Mouse (Mus musculus) brain, embryonic 14.5 days (tissue): ENCODE measurements around the gene Msi2. TPM values are rescaled to one million over a fixed set of nuclear protein-coding genes. Genes with fewer than 3 reads are reported as not detected.

ENCODE experiments used
- DNase-seq: peaks from one replicate; pipeline ENCODE4 v3.0.0-alpha.2; 2011; ENCODE audit warnings: low read depth
- CTCF ChIP-seq: fragments of 200-500 bp; IDR thresholded peaks from 2 replicates; pipeline ENCODE4 v1.5.1; 2012; ENCODE audit warnings: inconsistent platforms, mild to moderate bottlenecking, moderate library complexity, borderline replicate concordance; ENCODE audit not compliant: insufficient read depth, insufficient read length; ENCODE audit errors: extremely low read depth
- POLR2A ChIP-seq: fragments of 200-500 bp; IDR thresholded peaks from 2 replicates; pipeline ENCODE4 v1.6.1; 2012; ENCODE audit warnings: mild to moderate bottlenecking, inconsistent platforms, borderline replicate concordance; ENCODE audit not compliant: poor library complexity, insufficient read depth, insufficient read length, severe bottlenecking; ENCODE audit errors: extremely low read depth
- polyA plus RNA-seq: library from polyadenylated mRNA; depleted of rRNA; stranded (reverse); fragments of >200 nt; gene quantifications from 2 replicates; pipeline ENCODE4 v1.2.3, GENCODE M21; 2012

The Msi2 gene
- polyA plus RNA-seq, 1 experiment, result 90.4 TPM

DNA sequence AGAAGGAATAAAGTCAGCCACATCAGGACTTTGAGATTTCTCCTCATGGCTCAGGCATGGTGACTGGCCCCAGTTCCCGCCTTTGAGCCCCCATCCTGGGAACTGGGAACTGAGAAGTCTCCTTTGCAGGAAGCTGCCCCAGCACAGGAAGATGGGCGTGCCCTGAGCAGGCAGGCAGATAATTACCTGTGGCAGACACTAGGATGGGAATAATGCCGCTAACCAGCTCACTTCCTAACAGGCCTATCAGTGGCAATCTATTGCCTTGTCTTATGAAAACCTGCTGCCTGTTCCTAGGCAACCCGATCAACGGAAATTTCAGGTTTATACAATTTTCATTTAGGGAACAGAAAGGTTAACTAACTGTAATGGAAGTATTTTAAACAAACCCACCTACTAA lies 319.3 kb downstream of the Msi2 start:
- DNase-seq, result no peak
- TF ChIP-seq CTCF (no peak), POLR2A (no peak)

GRCm38 (mm10) chr11:88395076-88395990 lies 323.0 kb downstream of the Msi2 start:
- DNase-seq, result no peak
- TF ChIP-seq POLR2A, result no peak

GRCm38 (mm10) chr11:88394341-88395075 lies 323.8 kb downstream of the Msi2 start:
- no peak for TF ChIP-seq CTCF
- DNase-seq, result peak; percentile 61

- TF ChIP-seq POLR2A (no peak), CTCF (no peak)
- DNase-seq, result peak; percentile 87
These were observed 325.6 kb downstream of the Msi2 start for GRCm38 (mm10) chr11:88392715-88393114.

GRCm38 (mm10) chr11:88391181-88391814 lies 327.0 kb downstream of the Msi2 start:
- no peak; the same call in 1 of the 2 replicates for TF ChIP-seq CTCF
- no peak for TF ChIP-seq POLR2A
- peak; percentile 67 for DNase-seq

DNA sequence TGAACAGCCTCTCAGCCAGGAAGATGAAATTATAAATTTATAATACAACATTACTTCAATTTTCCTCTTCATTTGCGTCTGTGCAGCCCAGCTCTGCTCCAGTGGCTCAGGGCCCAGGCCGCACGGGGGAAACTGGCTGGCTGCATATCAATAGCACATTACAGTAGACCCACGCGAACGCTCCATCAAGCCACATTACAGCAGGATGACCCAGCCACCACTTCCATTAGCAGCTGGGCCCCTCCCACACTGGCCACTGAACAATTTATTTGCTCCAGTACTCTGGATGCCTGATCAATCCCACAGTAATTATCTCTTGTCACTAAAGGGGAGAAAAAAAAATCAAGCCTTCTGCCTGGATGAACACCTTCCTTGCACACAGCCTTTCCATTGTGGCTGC lies 328.8 kb downstream of the Msi2 start:
- no peak for TF ChIP-seq CTCF
- TF ChIP-seq POLR2A, result no peak
- peak; percentile 77 for DNase-seq

DNA sequence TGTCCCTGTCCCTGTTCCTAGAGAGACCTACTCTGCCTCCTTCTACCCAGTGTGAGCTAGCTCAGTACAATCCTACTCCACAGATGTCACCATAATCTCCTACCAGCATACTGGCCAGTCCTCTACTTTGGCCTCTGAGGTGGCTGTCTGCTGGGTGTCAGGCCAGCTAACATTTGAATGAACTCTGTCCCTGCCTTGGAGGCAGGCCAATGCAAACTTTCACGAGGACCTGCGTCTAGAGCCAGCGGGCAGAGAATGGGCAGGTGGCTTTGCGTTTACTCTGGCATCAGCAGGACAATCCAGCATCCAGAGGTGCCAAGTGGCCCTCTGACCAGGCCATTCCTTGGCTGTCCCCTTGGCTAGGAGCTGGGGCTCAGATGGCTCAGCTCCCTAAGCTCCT lies 331.4 kb downstream of the Msi2 start:
- TF ChIP-seq CTCF, result no peak
- TF ChIP-seq POLR2A, result no peak
- DNase-seq, result no peak

- TF ChIP-seq CTCF, result no peak
- no peak for TF ChIP-seq POLR2A
- peak; percentile 60 for DNase-seq
These were observed 335.9 kb downstream of the Msi2 start for GRCm38 (mm10) chr11:88382449-88382848.

DNA sequence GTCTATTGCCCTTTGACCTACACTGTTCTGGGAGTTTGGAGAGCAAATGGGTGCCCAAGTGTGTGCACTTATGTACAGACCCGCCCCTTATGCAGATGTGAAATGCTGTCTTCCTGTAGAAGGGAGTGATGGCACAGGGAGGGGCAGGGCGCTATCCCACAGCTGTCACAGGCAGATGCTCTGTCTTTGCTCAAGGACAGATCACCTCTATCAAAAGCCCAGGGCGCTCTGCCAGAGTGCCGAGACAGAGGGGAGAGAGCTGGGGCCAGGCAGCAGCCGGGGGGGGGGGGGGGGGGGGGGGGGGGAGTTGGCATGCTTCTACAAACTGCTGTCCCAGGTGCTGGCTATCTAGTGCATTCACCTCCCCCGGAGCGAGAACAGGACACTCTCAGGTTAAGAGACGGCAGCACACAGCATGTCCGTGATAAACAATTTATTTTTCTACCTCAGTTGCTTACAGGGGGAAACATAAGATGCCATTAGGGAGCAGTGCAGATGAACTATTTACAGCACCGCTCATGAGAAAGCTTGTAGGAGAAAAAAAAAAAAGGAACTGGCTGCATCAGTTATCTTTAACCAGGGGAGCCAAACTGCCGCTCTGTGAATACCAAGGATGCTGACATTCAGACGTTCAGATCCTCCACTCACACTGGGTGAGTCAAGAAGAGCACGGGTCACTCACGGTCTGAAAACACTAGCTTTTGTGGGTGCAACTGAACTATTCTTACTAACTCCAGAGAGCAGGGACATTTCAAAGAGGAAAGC lies 337.0 kb downstream of the Msi2 start:
- peak; percentile 62 for DNase-seq
- TF ChIP-seq POLR2A, result no peak

- no peak for TF ChIP-seq CTCF
- no peak for TF ChIP-seq POLR2A
- DNase-seq, result no peak
These were observed 338.7 kb downstream of the Msi2 start for GRCm38 (mm10) chr11:88379635-88380034.
